Mouse (Mus musculus): Measurements from ENCODE around the gene 2010111I01Rik.

GRCm38 (mm10) chr13:63268371-63268770, 303.7 kb downstream of the 2010111I01Rik start:
- TF ChIP-seq PAX5 (IDR thresholded peaks at IDR 0.05; ENCODE audit: low read length), result no peak
- TF ChIP-seq CTCF (conservative IDR thresholded peaks at IDR 0.05 in 1 of 2, IDR thresholded peaks at IDR 0.05 in 1 of 2; ENCODE audit: low read depth in 2 of 2, low read length in 2 of 2), result no peak
- TF ChIP-seq MAFK (IDR thresholded peaks at IDR 0.05; ENCODE audit: insufficient replicate concordance, low read length), result no peak
- no peak for TF ChIP-seq ZNF384 (IDR thresholded peaks at IDR 0.05; ENCODE audit: low read depth, low read length)
- no peak for TF ChIP-seq TCF12 (IDR thresholded peaks at IDR 0.05; ENCODE audit: low read depth, low read length)
- no peak for TF ChIP-seq RCOR1 (conservative IDR thresholded peaks at IDR 0.05; ENCODE audit: low read depth, low read length)
- TF ChIP-seq POLR2A (IDR thresholded peaks at IDR 0.05; ENCODE audit: low read depth, low read length), result no peak
- TF ChIP-seq USF1 (IDR thresholded peaks at IDR 0.05; ENCODE audit: low read depth, low read length), result no peak
- no peak for TF ChIP-seq E2F4 (IDR thresholded peaks at IDR 0.05; ENCODE audit: insufficient replicate concordance, low read depth, low read length)
- no peak for TF ChIP-seq EP300 (IDR thresholded peaks at IDR 0.05; ENCODE audit: low read length)
- TF ChIP-seq ZC3H11A (IDR thresholded peaks at IDR 0.05; ENCODE audit: low read depth, low read length), result no peak
- TF ChIP-seq BHLHE40 (IDR thresholded peaks at IDR 0.05; ENCODE audit: low read depth, low read length), result no peak
- TF ChIP-seq ZMIZ1 (IDR thresholded peaks at IDR 0.05; ENCODE audit: low read depth, low read length), result no peak

All from CH12.LX (cell line).